Mouse (Mus musculus) layer of hippocampus, postnatal 25 days (tissue): ENCODE measurements around the gene Actl11. TPM values are rescaled to one million over a fixed set of nuclear protein-coding genes. Genes with fewer than 3 reads are reported as not detected.

ENCODE experiments used
- DNase-seq, 2 experiments: peaks; one replicate each; pipeline ENCODE4 v3.0.0; 2022; ENCODE audit warnings: mixed read lengths in 2 of 2, low spot score in 1 of 2; ENCODE audit errors: extremely low spot score in 1 of 2
- total RNA-seq, 2 experiments: library from RNA; stranded (reverse); gene quantifications; 2 replicates each; pipeline ENCODE4 v1.2.3; 2021

Gene Actl11
- total RNA-seq, 2 experiments from 2014 or later, result not detected

DNA sequence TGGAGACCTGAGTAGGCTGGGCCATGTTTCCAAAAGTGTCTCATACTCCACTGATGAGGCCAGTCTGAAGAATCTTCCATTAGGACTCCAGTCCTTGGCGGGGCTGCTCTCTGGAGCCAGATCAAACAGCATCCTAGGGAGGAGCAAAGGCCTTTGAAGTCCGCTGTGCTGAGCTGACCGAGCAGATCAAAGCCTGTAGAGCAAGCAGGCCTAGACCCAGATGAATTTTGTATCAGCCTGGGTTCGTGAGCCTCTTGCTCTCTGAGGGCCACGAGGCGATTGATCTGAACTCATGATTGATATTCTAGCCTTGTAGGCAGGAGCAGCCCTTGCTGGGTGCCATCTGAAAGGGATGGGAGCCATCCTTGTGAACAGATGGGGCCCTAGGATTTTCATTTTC is 31.6 kb downstream of the Actl11 start:
- DNase-seq, result no peak

DNA sequence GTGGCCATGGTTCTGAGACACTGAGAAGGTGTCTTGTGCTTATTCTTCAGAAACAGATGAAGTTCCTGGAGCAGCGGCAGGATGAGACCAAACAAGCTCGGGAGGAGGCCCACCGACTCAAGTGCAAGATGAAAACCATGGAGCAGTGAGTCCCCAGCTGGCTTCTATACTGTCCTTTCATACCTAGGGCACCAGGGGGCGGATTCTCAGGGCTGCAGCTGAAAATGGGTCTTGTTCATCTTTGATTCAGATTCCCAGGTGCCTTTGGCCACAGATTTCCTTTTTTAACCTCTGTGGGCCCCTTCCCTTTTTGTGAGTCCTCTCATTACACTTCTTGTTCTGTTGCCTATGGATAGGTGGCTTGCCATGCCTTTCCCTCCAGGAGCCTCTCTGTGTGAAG is 32.7 kb downstream of the Actl11 start:
- no peak for DNase-seq

DNA sequence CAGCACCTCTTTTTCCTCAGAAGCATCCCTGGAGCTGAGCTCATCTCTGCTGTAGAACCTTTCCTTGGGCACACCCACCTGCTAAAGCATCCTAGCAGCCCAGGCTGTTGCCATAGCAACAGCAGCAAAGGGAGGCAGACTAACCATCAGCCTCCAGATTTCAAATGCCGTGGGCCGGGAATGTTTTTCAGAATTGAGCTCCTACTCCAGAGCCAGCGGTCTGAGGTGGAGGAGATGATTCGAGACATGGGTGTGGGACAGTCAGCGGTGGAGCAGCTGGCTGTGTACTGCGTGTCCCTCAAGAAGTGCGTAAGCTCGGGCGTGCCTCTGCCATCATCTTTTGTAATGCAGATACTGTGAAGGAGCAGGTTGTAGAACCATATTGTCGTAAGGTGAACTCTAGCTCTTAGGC is 33.1 kb downstream of the Actl11 start:
- DNase-seq, result peak; percentile 53 to 67

DNA sequence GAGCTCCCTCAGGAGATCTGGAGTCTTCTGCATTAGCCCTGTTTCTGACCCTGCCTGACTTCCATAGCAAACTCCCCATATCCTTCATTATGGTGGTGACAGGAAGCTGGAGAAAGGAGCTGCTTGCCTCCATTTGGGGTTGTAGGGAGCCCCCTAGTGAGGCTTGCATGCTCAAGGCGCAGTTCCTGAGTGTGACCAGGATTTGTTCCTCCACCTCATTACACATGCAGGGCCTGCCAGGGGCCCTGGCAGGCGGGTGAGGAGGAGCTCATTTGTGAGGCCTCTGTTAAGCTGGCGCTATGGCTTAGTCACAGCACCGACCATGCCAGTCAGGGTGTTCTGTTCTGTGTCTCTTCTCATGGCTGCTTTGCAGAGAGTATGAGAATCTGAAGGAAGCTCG is 33.6 kb downstream of the Actl11 start:
- DNase-seq, result peak in 1 of 2 experiments; percentile 55

DNA sequence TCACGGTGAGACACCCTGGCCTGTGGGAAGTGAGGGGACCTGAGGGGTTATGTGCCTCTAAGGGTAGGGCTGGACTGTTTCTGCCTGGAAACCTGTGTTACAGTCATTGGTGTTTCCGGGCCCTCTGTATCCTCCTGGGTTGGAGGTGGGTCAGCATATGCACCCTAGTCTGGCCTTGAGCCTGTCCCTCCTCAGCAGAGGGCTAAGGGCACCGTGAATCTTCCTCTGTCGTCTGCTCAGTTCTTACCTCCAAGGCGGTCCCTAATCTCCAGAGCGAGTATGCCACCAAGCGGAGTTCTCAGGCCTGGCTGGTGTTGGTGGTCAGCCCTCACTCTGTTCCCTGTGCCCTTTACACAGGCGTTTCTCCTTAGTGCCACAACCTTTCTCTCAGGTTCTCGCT is 34.6 kb downstream of the Actl11 start:
- no peak for DNase-seq

DNA sequence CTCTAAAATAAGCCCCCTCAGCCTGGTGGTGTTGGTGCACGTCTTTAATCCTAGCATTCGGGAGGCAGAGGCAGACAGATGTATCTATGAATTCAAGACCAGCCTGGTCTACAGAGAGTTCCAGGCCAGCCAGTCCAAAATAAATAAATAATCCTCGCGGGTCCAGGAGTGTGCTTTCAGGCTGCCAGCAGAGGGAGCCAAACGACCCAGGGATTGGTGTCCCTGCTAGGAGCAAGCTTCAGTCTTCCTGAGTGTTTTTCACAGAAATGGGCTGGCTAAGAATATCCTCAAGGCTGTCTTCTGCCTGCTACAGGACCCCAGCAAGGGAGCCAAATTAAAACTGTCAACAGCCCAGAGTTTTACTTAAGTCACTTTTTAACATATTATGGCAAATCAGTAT is 35.4 kb downstream of the Actl11 start:
- DNase-seq, result peak; percentile 66 to 83

DNA sequence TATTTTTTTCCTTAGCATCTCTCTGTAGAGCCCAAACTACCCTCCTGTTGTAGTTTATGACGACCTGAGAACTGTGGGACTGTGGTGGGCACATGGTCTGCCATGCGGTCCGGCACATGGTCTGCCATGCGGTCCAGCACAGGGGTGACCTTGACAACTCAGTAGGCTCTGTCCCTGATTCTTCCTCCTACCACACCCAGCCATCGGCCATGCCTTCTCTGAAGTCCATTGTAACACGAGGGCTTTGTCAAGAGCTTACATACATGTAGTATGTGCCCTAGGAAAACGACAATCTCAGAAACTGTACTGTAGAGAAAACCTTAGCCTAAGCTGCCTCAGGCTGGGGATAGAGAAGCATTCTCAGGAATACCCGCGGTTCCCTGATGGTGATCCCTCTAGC is 36.4 kb downstream of the Actl11 start:
- DNase-seq, result no peak

DNA sequence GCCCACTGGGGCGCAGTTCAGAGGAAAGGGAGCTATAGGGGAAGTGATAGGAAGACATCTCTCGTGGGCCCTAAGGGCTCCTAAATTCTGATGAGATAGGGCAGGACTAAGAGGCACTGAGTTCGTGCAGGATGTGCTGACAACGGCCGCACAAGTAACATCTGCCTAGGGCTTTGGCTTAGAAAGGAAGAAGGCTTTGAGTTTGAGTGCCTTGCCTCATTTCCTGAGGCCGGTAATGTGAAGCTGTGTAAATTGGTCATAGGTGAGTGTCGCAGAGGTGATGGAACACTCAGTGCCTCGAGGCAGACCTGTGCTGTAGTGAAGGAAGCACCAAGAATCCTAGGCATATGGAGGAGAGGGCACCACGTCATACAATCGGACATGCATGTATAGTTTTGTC is 38.4 kb downstream of the Actl11 start:
- no peak for DNase-seq

DNA sequence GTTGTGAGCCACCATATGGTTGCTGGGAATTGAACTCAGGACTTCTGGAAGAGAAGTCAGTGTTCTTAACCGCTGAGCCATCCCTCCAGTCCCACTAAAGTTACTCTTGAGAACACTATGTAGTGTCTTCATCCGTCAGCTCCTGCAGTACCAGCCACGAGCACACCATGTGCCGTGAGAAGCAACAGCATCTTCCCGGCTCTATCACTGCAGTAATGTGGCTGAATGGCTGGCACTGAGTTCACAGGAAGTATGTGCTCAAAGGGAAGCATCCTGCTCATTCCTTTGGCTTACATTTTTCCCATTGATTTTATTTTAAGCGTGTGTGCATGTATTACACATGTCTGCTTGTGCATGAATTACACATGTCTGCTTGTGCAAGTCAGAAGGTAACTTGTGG is 39.2 kb downstream of the Actl11 start:
- no peak for DNase-seq

DNA sequence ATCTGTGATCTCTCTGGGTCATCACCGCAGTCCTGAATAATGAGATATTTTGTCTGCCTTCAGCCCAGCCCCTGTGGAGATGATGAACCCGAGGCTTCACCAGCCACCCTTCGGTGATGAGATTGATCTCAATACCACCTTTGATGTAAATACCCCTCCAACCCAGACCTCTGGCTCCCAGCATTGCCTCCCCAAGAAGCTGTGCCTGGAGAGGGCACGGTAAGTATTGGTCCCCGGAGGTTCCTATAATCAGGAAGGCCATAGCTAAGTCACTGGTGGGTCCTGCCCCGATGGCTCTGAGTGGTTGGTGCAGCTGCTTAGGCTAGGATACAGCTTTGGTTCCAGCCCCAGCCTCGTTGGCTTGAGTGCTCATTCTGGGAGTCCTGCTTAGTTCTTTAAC is 40.3 kb downstream of the Actl11 start:
- DNase-seq, result no peak

DNA sequence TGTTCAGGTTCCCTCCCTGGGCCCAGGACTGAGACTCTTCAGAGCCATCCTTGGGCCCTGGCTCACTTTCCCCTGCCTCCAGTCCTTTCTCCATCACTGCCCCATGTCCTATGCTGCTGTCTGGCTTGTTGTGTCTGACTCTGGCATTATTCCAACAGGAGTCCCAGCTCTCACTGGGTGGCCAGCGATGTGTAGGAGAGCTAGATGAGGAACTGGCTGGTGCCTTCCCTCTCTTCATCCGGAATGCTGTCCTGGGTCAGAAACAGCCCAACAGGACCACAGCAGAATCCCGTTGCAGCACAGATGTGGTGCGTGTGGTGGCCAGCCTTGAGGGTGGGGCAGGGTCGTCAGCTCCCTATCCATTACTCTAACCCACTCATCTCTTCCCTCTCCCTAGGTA is 42.0 kb downstream of the Actl11 start:
- no peak for DNase-seq

DNA sequence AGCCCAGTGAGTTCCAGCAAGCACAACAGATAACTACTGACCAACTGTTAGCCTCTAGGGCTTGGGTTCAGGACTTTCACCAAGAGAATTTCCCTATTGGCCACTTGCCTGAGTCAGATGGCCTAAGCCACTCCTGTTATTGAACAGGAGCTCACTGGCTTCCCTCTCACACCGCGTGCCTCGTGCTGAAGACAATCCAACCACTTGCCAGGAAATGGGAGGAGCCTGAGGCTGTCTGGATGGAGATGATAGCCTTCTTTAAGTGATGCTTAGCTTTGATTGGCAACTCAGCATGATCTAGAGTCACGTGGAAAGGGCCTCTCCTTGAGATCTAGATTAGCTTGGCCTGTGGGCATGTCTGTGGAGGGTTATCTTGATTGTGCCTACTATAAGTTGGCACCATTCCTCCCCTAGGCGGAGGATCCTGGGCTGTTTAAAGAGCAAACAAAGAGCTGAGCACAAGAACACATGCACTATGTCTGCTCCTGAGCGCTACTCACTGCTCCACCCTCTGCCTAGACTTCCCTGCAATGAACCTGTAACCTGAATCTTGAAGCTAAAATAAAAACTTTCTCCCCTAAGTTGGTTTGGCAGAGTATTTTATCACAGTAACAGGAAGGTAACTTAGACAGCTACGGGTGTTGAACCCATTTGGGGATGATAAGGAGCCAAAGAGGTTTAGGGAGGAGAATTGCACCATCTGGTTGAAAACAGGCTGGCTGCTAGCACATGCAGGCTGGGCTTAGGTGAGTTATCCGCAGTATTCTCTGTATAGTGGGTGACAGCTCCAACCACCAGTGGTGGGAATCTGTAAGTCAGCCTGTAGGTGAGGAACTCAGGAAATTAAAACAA is 43.6 kb downstream of the Actl11 start:
- DNase-seq, result no peak

DNA sequence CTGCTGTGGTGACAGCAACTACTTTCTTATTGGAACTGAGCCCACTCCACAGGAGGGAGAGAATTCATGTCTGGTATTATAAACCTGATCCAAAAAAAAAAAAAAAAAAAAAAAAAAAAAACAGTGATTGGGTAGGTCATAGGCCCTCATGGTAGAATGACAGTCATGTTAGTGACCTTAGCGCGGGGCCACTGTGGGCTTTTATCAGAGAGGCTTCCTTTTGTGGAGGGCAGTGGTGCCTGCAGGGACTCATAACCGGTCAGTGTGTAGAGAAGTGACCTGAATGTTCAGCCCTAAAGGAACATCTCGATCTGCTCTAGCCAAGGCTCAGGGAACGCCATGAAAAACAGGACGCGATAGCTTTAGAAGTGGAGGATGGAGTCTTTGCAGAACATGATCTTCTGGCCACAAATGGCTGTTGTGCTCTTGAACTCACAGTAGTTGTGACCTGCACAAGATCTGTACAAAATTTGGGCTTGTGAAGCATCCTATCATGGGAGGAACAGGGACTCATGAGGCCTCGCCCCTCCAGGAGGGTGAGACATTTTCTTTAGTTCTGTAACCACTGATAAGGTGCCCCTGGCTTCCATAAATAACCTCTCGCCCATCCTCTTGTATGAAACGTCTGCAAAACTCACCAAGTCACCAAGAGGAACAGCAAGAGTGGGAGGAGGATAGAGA is 46.4 kb downstream of the Actl11 start:
- DNase-seq, result no peak

DNA sequence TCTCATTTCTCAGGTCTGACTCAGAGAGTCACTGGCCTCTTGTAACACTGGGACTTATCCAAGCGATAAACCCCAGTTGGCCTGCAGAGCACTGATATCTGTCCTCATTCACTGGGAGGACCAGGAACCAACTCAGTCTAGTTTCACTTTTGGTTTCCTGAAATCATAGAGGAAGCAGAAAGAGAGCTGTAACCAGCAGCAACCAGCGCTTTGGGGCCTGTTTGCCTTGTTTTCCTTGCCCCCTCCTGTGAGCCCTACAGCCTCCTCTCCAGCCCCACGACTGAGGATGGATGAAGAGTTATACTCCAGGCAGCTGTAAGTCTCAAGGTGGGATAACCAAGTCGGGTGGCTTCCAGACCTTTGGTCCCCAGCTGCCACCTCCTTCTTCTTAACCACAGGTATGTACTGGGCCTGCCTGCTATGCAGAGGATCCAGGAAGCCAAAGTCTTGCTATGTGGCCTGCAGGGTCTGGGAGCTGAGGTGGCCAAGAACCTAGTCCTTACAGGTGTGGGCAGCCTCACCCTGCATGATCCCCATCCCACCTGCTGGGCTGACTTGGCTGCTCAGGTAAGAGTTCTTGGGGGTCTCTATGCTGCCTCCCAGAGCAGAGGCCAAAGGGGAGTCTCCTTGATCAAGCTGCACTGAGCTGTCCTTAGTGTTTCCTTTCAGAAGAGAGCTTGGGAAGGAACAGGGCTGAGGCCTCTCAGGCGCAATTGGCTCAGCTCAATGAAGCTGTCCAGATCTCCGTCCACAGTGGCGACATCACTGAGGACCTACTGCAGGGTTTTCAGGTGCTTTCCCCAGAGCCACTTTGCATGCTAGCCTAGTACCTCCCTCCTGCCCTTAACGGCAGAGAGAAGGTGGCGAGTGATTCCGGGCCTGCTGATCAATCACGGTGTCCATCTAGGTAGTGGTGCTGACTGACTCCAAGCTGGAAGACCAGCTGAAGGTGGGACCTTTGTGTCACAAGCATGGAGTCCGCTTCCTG is 47.4 kb downstream of the Actl11 start, which contains the start of gene Uba7:
Uba7 (plus strand) TSS at position 107 of the 988 bp plus-strand sequence.
- DNase-seq, result no peak

DNA sequence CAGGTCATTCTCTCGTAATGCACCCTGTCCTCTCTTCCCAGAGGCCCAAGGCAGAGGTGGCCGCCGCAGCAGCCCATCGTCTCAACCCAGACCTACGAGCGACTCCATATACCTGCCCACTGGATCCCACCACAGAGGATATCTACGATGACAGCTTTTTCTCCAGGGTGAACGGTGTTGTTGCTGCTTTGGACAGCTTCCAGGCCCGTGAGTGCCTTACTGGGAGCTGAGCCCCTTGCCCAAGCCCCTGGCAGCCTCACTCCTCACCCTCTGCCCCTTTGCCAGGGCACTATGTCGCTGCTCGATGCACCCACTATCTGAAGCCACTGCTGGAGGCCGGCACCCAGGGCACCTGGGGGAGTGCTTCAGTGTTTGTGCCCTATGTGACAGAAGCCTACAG is 50.5 kb downstream of the Actl11 start:
- DNase-seq, result no peak

Other genes with a start within 250 kb of the Actl11 start
- gene Gnat1, start 248.8 kb upstream of the Actl11 start, total RNA-seq, result not detected
- 1 to 10 TPM; 2.9 to 4.2 TPM for gene Sema3f, start 218.0 kb upstream of the Actl11 start, total RNA-seq
- gene Rbm5, start 157.5 kb upstream of the Actl11 start, total RNA-seq, result 100 to 1,000 TPM; 117 to 159 TPM
- gene Rbm6, start 55.2 kb upstream of the Actl11 start, total RNA-seq, result 10 to 100 TPM; 52.3 to 59.6 TPM
- gene Mon1a, start 40.3 kb upstream of the Actl11 start, total RNA-seq, result 10 to 100 TPM; 24.4 to 25.1 TPM
- gene Mst1r, start 21.6 kb upstream of the Actl11 start, total RNA-seq, result 1 to 10 TPM; 1.6 to 2.6 TPM
- 100 to 1,000 TPM; 509 to 559 TPM for gene Camkv, start 7.2 kb downstream of the Actl11 start, total RNA-seq
- gene Traip, start 21.7 kb downstream of the Actl11 start, total RNA-seq, result 10 to 100 TPM; 17.2 to 19.1 TPM
- gene Uba7, start 47.0 kb downstream of the Actl11 start, total RNA-seq, result 1 to 10 TPM; 3.8 to 5.2 TPM
- 1 to 10 TPM; 1.0 to 1.4 TPM for gene Gm20661, start 54.6 kb downstream of the Actl11 start, total RNA-seq
- 10 to 100 TPM; 12.0 to 13.6 TPM for gene Inka1, start 57.4 kb downstream of the Actl11 start, total RNA-seq
- gene Cdhr4, start 64.0 kb downstream of the Actl11 start, total RNA-seq, result 1 to 10 TPM; 3.3 to 5.3 TPM
- gene Gm20662, start 67.9 kb downstream of the Actl11 start, total RNA-seq, result 1 to 10 TPM in 1 of 2 experiments, not detected in 1; 3.5 TPM
- 100 to 1,000 TPM; 220 to 228 TPM for gene Ip6k1, start 74.0 kb downstream of the Actl11 start, total RNA-seq
- gene Gmppb, start 120.8 kb downstream of the Actl11 start, total RNA-seq, result 10 to 100 TPM; 14.5 to 17.2 TPM
- 1 to 10 TPM; 2.0 to 2.2 TPM for gene Amigo3, start 124.7 kb downstream of the Actl11 start, total RNA-seq
- not detected for gene Mst1, start 152.0 kb downstream of the Actl11 start, total RNA-seq
- gene Rnf123, start 154.9 kb downstream of the Actl11 start, total RNA-seq, result 10 to 100 TPM; 95.1 to 97.3 TPM
- 10 to 100 TPM; 32.0 to 32.7 TPM for gene Apeh, start 166.1 kb downstream of the Actl11 start, total RNA-seq